Mouse (Mus musculus) sigmoid colon, adult 10 weeks (tissue): ENCODE results near the gene Gm2916. TPM values are rescaled to one million over a fixed set of nuclear protein-coding genes. Genes with fewer than 3 reads are reported as not detected.

ENCODE experiments used
- polyA plus RNA-seq: library from polyadenylated mRNA; stranded (reverse); fragments of 350-450 nt; fragmentation: Illumina TruSeq; extraction: RNeasy Lipid Tissue Mini Kit (QIAGEN cat#74804); gene quantifications from one replicate; pipeline ENCODE4 v1.2.3, GENCODE M21; 2014; ENCODE audit warnings: low read depth, low replicate concordance

The Gm2916 gene
- polyA plus RNA-seq: not detected

DNA sequence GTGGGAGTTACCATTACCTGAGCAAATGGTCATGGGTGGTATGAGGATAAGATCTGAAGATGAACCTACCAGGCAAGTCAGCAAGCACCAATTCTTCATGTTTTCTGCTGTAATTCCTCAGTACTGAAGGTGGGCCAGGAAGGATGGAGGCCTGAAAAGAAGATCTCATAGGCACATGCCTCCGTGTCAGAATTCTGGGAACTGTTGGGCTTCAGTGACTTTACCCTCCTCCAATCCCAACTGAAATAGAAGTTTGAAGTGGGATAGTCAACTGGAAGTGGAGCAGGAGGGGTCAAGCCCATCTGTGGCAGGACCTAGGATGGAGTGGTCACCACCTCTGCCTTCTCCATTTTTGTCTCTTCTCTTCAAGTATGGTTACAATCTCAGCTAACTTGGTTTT is at the start of gene Gm2916:
Gm2916 (plus strand) TSS at position 301 of the 400 bp plus-strand sequence.

GRCm38 (mm10) chr14:3845945-3846344 is 38.0 kb upstream of the Gm2916 start, which contains the start of gene Gm3033:
TSS of gene Gm3033 (plus strand) at chr14:3846245.

GRCm38 (mm10) chr14:3931456-3931855 is 47.5 kb downstream of the Gm2916 start, which contains the start of gene Gm3029:
TSS of gene Gm3029 (plus strand) at chr14:3931756.

DNA sequence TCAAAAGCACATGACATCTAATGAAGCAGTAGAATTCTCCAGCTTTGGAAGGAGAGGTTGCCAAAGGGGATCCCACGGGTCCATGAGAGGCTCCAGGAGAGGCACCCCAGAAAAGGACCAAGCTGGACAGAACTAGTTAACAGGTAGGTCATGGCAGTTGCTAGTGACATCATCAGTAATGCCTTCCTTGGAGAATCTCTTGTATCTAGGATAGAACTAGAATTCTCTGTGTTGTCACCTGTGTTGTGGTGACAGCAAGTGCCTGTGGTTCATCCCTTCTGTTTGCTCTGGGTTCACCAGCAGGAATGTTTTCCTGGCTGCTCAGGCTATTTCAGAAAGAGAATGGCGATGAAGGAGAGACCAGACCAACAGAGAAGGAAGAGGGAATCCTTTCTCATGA is 79.3 kb downstream of the Gm2916 start, which contains the start of gene Gm3095:
Gm3095 (plus strand) TSS at position 301 of the 400 bp plus-strand sequence.

Other genes starting within 250 kb of the Gm2916 start
- gene Gm3012, start 249.7 kb upstream of the Gm2916 start, polyA plus RNA-seq: not detected
- 0.63 TPM for gene Gm3020, start 232.1 kb upstream of the Gm2916 start, polyA plus RNA-seq
- gene Gm3043, start 195.4 kb upstream of the Gm2916 start, polyA plus RNA-seq: not detected
- not detected for gene Gm3002, start 74.1 kb upstream of the Gm2916 start, polyA plus RNA-seq
- gene Gm3033, start 37.9 kb upstream of the Gm2916 start, polyA plus RNA-seq: not detected
- not detected for gene Gm3029, start 47.6 kb downstream of the Gm2916 start, polyA plus RNA-seq
- gene Gm3095, start 79.4 kb downstream of the Gm2916 start, polyA plus RNA-seq: not detected
- not detected for gene Gm3099, start 114.2 kb downstream of the Gm2916 start, polyA plus RNA-seq
- not detected for gene Gm5796, start 139.8 kb downstream of the Gm2916 start, polyA plus RNA-seq
- not detected for gene Gm3115, start 199.9 kb downstream of the Gm2916 start, polyA plus RNA-seq
- gene Gm8108, start 226.4 kb downstream of the Gm2916 start, polyA plus RNA-seq: not detected